Mouse (Mus musculus) retina, adult 2 months (tissue): ENCODE results near the gene Tmem150a.

ENCODE experiments used
- DNase-seq: peaks from one replicate; pipeline ENCODE4 v3.0.0-alpha.2; 2012; ENCODE audit warnings: low read depth, low spot score

The Tmem150a gene

DNA sequence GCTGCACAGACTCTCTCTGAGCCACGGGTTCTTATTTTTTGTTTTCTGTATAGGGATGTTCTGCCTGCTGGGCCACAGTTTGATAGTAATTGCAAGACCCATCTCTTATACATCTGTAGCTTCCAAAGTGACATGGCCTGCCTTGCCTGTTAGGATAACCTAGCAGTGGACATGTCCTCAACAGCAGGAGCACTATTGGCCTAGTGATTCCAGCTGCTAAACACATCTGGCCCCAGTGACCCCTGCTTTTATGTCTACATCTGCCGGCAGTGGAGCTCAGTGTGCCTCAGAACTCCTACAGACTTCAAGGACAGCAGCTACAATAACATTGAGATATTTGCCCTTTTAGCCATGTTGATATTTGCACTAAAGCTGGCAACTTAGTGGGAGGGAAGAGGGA lies 44.7 kb downstream of the Tmem150a start:
- DNase-seq: no peak

DNA sequence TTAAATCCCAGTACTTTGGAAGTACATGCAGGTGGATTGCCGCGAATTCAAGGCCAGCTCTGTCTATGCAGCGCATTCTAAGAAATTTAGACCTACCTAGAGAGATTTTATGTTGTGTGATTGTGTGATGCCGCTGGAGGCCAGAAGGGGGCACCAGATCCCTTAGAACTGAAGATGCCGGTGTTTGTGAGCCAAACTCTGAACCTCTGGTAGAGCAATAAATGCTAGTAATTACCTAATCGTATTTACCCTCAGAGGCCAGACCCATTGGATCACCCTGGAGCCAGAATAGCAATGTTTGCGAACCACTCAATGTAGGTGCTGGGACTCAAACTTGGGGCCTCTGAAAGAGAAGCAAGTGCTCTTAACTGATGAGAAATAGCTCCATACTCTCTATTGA lies 46.6 kb downstream of the Tmem150a start:
- peak; percentile 33 for DNase-seq

DNA sequence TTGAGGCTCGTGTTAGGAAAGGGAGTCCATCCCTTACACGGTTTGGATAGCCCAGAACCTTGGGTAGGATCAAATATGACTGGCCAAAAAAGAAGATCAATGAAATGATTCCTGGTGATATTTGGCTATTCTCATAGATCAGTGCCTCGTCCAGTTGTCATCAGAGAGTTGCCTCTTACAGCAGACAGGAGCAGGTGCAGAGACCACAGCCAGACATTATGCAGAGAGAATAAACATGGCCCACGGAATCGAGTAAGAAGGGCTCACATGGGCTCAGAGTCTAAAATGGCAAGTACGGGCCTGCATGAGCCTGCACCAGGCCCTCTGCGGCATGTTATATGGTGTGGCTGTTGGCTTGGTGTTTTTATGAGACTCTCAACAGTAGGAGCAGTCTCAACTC lies 50.1 kb downstream of the Tmem150a start:
- DNase-seq: no peak

- DNase-seq: peak; percentile 70
These were observed 51.9 kb downstream of the Tmem150a start for GRCm38 (mm10) chr6:72407119-72407518.
